Mouse (Mus musculus) layer of hippocampus, adult 9-10 months (tissue): ENCODE results near the gene H2-Q2.
"Not testable (repeated sequence)": the region's sequence is repeated elsewhere in the genome, so short reads cannot be mapped to it uniquely, and the experiment has no call there.

Source experiments
- DNase-seq: peaks from one replicate; pipeline ENCODE4 v3.0.0; 2022; ENCODE audit warnings: low spot score

The H2-Q2 gene

DNA sequence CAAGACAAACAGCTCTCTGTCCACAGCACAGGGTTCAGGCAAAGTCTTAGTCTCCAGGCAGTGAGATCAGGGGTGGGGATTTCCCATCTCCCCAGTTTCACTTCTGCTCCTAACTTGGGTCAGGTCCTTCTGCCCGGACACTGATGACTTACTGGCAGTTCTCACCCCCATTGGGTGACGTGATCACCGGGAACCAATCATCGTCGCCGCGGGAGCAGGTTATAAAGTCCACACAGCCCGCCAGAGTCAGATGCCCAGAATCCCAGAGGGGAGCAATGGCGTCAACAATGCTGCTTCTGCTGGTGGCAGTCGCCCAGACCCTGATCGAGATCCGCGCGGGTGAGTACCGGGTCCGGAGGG is 37.3 kb downstream of the H2-Q2 start, which contains the start of gene H2-Q4:
H2-Q4 (plus strand) TSS at position 249 of the 360 bp plus-strand sequence.
- peak; percentile 70 for DNase-seq

DNA sequence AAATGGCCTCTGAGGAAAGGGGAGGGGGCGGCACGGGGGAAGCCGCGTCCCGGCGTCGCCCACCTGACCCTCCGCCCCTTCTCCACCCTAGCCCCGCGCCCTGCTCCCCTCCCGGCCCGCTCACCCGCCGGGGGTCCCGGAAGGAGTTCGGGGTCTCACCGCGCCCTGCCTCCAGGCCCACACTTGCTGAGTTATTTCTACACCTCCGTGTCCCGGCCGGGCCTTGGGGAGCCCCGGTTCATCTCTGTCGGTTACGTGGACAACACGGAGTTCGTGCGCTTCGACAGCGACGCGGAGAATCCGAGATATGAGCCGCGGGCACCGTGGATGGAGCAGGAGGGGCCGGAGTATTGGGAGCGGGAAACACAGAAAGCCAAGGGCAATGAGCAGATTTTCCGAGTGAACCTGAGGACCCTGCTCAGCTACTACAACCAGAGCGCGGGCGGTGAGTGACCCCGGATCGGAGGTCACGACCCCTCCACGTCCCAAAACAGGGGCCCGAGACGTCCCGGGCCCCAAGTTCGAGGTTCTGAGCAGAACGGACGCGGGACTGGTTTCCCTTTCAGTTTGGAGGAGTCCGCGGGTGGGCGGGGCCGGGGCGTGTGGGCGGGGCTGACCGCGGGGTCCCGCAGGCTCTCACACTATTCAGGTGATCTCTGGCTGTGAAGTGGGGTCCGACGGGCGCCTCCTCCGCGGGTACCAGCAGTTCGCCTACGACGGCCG is 37.8 kb downstream of the H2-Q2 start:
- DNase-seq = no peak

DNA sequence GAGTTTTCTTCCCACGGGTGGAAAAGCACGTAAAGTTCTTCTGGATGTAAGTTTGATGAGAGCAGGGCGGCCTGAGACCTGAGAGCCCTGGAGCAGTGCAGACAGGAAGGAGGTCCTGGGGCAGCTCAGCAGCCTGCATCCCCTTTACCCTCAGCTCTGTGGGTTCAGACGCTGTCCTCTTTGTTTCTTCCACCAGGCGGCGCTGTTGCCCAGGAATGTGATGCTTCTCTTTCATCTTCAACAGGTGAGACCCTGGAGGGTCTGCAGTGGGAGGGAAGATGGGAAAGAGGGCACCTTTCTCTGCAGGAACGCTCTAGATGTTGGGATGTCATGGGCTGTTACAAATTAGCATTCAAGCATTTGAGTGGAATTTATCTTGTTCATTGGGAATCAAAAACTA is 47.8 kb downstream of the H2-Q2 start:
- DNase-seq = not testable (repeated sequence)

DNA sequence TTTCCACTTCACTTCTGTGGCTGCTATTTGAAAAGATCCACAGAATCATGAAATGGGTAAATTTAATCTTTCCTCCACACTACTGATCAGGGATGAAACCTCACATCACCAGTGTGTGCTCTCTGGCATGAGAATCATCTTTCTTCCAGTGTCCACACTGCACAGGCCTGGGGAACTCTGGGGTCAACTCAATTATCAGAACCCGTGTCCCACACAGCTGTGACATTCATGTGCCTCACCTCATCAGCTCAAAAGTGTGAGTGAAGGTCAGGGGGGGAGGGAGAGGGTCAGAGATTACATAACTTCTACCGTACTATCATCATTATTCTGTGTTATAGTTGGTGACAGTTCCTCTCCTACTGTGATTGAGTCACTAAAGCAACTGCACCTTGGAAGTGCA is 50.6 kb downstream of the H2-Q2 start:
- DNase-seq = not testable (repeated sequence)

DNA sequence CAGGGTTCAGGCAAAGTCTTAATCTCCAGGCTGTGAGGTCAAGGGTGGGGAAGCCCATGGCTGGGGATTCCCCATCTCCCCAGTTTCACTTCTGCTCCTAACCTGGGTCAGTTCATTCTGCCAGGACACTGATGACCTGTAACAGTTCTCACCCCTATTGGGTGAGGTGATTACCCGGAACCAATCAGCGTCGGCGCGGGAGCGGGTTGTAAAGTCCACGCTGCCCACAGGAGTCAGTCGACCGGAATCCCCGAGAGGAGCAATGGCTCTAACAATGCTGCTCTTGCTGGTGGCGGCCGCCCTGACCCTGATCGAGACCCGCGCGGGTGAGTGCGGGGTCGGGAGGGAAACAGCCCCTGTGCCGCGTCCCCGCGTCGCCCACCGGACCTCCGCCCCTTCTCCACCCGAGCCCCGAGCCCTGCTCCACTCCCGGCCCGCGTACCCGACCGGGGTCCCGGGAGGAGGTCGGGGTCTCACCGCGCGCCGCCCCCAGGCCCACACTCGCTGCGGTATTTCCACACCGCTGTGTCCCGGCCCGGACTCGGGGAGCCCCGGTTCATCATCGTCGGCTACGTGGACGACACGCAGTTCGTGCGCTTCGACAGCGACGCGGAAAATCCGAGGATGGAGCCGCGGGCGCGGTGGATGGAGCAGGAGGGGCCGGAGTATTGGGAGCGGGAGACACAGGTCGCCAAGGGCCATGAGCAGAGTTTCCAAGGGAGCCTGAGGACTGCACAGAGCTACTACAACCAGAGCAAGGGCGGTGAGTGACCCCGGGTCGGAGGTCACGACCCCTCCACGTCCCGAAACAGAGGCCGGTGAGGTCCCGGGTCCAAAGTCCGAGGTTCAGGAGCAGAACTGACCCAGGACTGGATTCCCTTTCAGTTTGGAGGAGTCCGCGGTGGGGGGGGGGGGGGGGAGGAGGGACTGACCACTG is 52.1 kb downstream of the H2-Q2 start:
- DNase-seq = not testable (repeated sequence)
